Mouse (Mus musculus) limb, embryonic 14.5 days (tissue): ENCODE data around the gene Dlx6. TPM values are rescaled to one million over a fixed set of nuclear protein-coding genes. Genes with fewer than 3 reads are reported as not detected.

ENCODE experiments used
- ATAC-seq: fragments of 200-750 bp; cut with Nextera tagmentation; 2 replicates; pipeline ENCODE4 v1.8.0; 2017; ENCODE audit warnings: low read depth, moderate number of reproducible peaks, moderate TSS enrichment; ENCODE audit not compliant: low FRiP score
- DNase-seq: peaks from one replicate; pipeline ENCODE4 v3.0.0-alpha.2; 2015; ENCODE audit warnings: low spot score
- H3K27ac ChIP-seq: fragments of 300-500 bp; sonication (generic); replicated peaks from 2 replicates; pipeline ENCODE4 v1.5.1; 2014; ENCODE audit warnings: low read depth, mild to moderate bottlenecking, low read length, moderate library complexity, mixed read lengths
- H3K27me3 ChIP-seq: fragments of 300-500 bp; sonication (generic); 2 replicates; pipeline ENCODE4 v1.6.1; 2014; ENCODE audit warnings: low read length, mixed read lengths; ENCODE audit not compliant: control insufficient read depth, insufficient read depth
- H3K36me3 ChIP-seq: fragments of 300-500 bp; sonication (generic); 2 replicates; pipeline ENCODE4 v1.6.1; 2014; ENCODE audit warnings: mild to moderate bottlenecking, low read length, moderate library complexity, mixed read lengths; ENCODE audit not compliant: control insufficient read depth, insufficient read depth
- H3K4me1 ChIP-seq: fragments of 300-500 bp; sonication (generic); 2 replicates; pipeline ENCODE4 v1.6.1; 2014; ENCODE audit warnings: antibody characterized with exemption, low read length, mixed read lengths; ENCODE audit not compliant: control insufficient read depth, insufficient read depth
- H3K4me2 ChIP-seq: fragments of 300-500 bp; sonication (generic); replicated peaks from 2 replicates; pipeline ENCODE4 v1.6.1; 2014; ENCODE audit warnings: low read depth, mild to moderate bottlenecking, low read length, moderate library complexity; ENCODE audit not compliant: severe bottlenecking
- H3K4me3 ChIP-seq: fragments of 300-500 bp; sonication (generic); replicated peaks from 2 replicates; pipeline ENCODE4 v1.5.1; 2014; ENCODE audit warnings: low read length
- H3K9ac ChIP-seq: fragments of 300-500 bp; sonication (generic); 2 replicates; pipeline ENCODE4 v1.6.1; 2014; ENCODE audit warnings: mild to moderate bottlenecking, low read depth, low read length, moderate library complexity; ENCODE audit not compliant: severe bottlenecking
- H3K9me3 ChIP-seq: fragments of 300-500 bp; sonication (generic); 2 replicates; pipeline ENCODE4 v1.6.1; 2016; ENCODE audit warnings: low read length; ENCODE audit not compliant: control insufficient read depth
- POLR2A ChIP-seq: fragments of 200-500 bp; IDR thresholded peaks from 2 replicates; pipeline ENCODE4 v1.8.0; 2012; ENCODE audit warnings: inconsistent platforms, mild to moderate bottlenecking, moderate library complexity, borderline replicate concordance; ENCODE audit not compliant: insufficient read depth, insufficient read length; ENCODE audit errors: extremely low read depth
- WGBS: fragments of 180-500 bp; shearing (Covaris S2); extraction: QIAGEN DNeasy Blood & Tissue Kit; methylation state at CpG from one replicate; pipeline ENCODE4 v1.1.7; 2014; 5-methylcytosine and 5-hydroxymethylcytosine counted together
- polyA plus RNA-seq, 2 experiments: library from polyadenylated mRNA; depleted of rRNA in 1 of 2; stranded (reverse) in 1 of 2; unstranded in 1 of 2; fragments of >200 nt; fragmentation: Nextera tagmentation in 1 of 2; extraction: Ambion mirVana in 1 of 2; gene quantifications; 2 replicates each; pipeline versions ENCODE4 v1.2.1 to v1.2.3; 2012 to 2014

The Dlx6 gene
- polyA plus RNA-seq, 2 experiments: 1.8 to 6.8 TPM

DNA sequence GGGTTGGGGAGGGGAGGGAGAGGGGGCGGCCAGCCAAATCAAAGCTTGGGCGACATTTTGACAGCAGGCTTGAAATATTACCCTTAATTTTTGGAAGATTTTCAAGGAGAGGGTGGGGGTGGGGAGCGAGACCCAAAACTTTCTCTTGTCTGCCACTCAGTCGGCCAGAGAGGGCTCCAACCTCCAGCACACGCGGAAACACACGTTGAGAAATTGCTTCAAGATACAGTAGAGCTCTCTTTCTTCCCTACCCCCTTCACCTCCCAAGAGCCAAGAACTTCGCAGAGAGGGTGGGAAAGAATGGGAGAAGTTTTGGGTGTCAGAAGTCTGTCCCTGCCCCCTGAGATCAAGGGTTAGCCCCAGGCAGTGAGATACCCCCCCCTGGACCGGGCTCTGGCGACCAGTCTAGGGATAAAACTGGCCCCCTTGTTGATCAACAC, 7.4 kb upstream of the Dlx6 start:
- ATAC-seq (no peak), DNase-seq (no peak)
- Histone ChIP-seq H3K9me3 (no peaks in the 10 kb centered on the region), H3K9ac (no peak overlapping the region), H3K4me1 (peaks cover 8% of the 10 kb centered on the region; the same call in 1 of the 2 replicates), H3K4me2 (peak overlapping the region; percentile 32; the same call in 1 of the 2 replicates), H3K36me3 (no peaks in the 10 kb centered on the region), H3K4me3 (peak overlapping the region; percentile 5; the same call in 1 of the 2 replicates), H3K27ac (no peak overlapping the region), H3K27me3 (peaks cover 97% of the 10 kb centered on the region)
- WGBS: under 1% methylated on average over 10 of the region's 10 CpGs
- no peak for TF ChIP-seq POLR2A

DNA sequence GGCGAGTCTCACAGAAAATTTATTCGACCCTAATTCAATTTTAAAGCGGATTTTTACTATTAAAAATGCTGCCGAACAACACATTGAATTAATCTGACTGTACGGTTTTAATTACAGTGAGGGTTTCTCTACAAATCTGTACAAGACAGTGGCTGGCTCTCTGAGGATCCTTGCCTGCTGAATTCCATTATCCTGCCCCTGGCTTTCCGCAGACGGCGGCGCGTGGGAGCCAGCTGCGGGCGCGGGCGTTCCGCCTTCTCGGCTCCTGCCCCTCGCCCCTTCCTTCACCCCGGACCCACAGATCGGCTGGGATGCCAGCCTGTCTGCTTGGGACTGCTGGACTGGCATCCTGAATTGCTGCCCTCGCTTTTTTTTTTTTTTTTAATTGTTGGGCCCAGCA, 6.8 kb upstream of the Dlx6 start:
- peak overlapping the region; percentile 32; the same call in 1 of the 2 replicates for H3K4me2 ChIP-seq
- 0 out of 2 replicates have a peak overlapping the region, but pooled peaks have one; percentile 5 for H3K4me3 ChIP-seq
- peaks cover 97% of the 10 kb centered on the region for H3K27me3 ChIP-seq
- under 1% methylated on average over 20 of the region's 20 CpGs for WGBS
- no peaks in the 10 kb centered on the region for H3K9me3 ChIP-seq
- peaks cover 11% of the 10 kb centered on the region; the same call in 1 of the 2 replicates for H3K4me1 ChIP-seq
- ATAC-seq (no peak), DNase-seq (no peak)
- no peaks in the 10 kb centered on the region for H3K36me3 ChIP-seq
- no peak overlapping the region for H3K27ac ChIP-seq
- H3K9ac ChIP-seq: no peak overlapping the region
- TF ChIP-seq POLR2A: no peak

GRCm38 (mm10) chr6:6856881-6857280, 6.3 kb upstream of the Dlx6 start:
- ATAC-seq (no peak), DNase-seq (no peak)
- WGBS: 9% methylated on average over 4 of the region's 4 CpGs
- Histone ChIP-seq H3K9me3 (no peaks in the 10 kb centered on the region), H3K4me2 (no peak overlapping the region), H3K27ac (no peak overlapping the region), H3K4me1 (peaks cover 11% of the 10 kb centered on the region; the same call in 1 of the 2 replicates), H3K27me3 (peaks cover 96% of the 10 kb centered on the region), H3K36me3 (no peaks in the 10 kb centered on the region), H3K4me3 (no peak overlapping the region), H3K9ac (no peak overlapping the region)
- TF ChIP-seq POLR2A: no peak

GRCm38 (mm10) chr6:6857766-6858165, 5.4 kb upstream of the Dlx6 start:
- no peak for ATAC-seq
- WGBS: 16% methylated on average over 2 of the region's 2 CpGs
- Histone ChIP-seq H3K4me3 (no peak overlapping the region), H3K36me3 (no peaks in the 10 kb centered on the region), H3K9me3 (no peaks in the 10 kb centered on the region), H3K27ac (no peak overlapping the region), H3K4me2 (no peak overlapping the region), H3K4me1 (peaks cover 11% of the 10 kb centered on the region; the same call in 1 of the 2 replicates), H3K27me3 (peaks cover 96% of the 10 kb centered on the region), H3K9ac (no peak overlapping the region)
- no peak for TF ChIP-seq POLR2A
- no peak for DNase-seq

DNA sequence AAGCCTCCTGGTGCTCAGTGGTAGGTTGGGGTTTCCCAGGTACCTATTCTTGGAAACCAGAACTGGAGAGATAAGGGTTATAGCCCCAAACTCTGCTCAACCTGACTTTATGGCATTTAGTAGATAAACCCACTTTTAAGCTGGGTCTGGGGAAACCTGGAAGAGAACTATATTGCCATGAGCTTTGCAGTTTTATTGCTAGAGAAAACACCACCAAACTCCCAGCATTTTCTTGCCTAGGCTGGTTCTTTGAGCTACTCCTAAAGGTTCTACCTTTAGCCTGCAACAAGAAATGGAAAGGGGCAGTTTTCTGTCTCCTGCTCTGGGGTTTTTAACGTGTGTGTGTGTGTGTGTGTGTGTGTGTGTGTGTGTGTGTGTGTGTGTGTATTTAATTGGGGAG, 4.6 kb upstream of the Dlx6 start:
- 6% methylated on average over 1 of the region's 1 CpGs for WGBS
- H3K4me1 ChIP-seq: peaks cover 11% of the 10 kb centered on the region; the same call in 1 of the 2 replicates
- DNase-seq (no peak), ATAC-seq (no peak)
- TF ChIP-seq POLR2A: no peak
- H3K9me3 ChIP-seq: no peaks in the 10 kb centered on the region
- H3K9ac ChIP-seq: no peak overlapping the region
- no peaks in the 10 kb centered on the region for H3K36me3 ChIP-seq
- no peak overlapping the region for H3K4me2 ChIP-seq
- no peak overlapping the region for H3K4me3 ChIP-seq
- H3K27me3 ChIP-seq: peaks cover 95% of the 10 kb centered on the region
- H3K27ac ChIP-seq: no peak overlapping the region
